Mouse (Mus musculus): Measurements from ENCODE around the gene Zbtb12. TPM values are rescaled to one million over a fixed set of nuclear protein-coding genes. Genes with fewer than 3 reads are reported as not detected.

Gene Zbtb12
- total RNA-seq, 2 experiments from 2014 or later, result 8.6 to 8.8 TPM

DNA sequence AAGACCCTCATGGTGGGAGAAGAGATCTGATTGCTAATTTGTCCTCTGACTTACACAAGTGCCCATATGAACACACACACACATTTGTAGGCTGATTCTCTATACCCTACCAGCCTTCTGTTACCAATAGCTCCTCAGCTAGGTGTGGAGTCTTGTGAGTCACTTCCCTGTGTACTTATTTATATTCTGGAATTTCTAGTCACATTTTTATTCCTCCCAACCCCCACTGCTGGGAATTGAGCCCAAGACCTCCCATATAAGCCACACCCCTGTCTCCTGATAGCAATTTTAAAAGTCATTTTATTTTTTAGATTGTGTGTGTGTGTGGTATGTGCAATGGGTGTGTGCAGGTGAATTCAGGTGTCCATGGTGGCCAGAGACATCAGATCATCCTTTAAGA lies 65.1 kb downstream of the Zbtb12 start:
- DNase-seq (ENCODE audit: low spot score in 2 of 2), result no peak

Small RNAs within 50 kb of the gene (microRNA-seq; reads per million reads assigned to microRNA genes)
- 0.49 to 2.0 reads per million in 2 experiments for gene Mir6970
- 2.0 to 4.3 reads per million in 2 experiments for gene Mir6971
- gene Mir6972, result 0 reads per million in 2 experiments

Other genes with a start within 250 kb of the Zbtb12 start
- gene Prrt1, start 249.9 kb upstream of the Zbtb12 start, total RNA-seq (2021), result 100 to 1,000 TPM; 265 to 276 TPM
- 10 to 100 TPM; 16.6 to 18.0 TPM for gene Fkbpl, start 234.7 kb upstream of the Zbtb12 start, total RNA-seq (2021)
- 10 to 100 TPM; 83.4 to 95.0 TPM for gene Atf6b, start 232.3 kb upstream of the Zbtb12 start, total RNA-seq (2021)
- gene Tnxb, start 208.9 kb upstream of the Zbtb12 start, total RNA-seq (2021), result 10 to 100 TPM; 12.1 to 12.3 TPM
- gene C4b, start 135.6 kb upstream of the Zbtb12 start, total RNA-seq (2021), result 10 to 100 TPM; 71.3 to 73.0 TPM
- under 1 TPM in 1 of 2 experiments, not detected in 1; 0.30 TPM for gene Cyp21a1, start 74.9 kb upstream of the Zbtb12 start, total RNA-seq (2021)
- 10 to 100 TPM; 50.8 to 53.8 TPM for gene Stk19, start 42.5 kb upstream of the Zbtb12 start, total RNA-seq (2021)
- 10 to 100 TPM; 36.6 to 40.8 TPM for gene Dxo, start 42.5 kb upstream of the Zbtb12 start, total RNA-seq (2021)
- 10 to 100 TPM; 70.1 to 74.2 TPM for gene Skiv2l, start 29.3 kb upstream of the Zbtb12 start, total RNA-seq (2021)
- gene Nelfe, start 29.1 kb upstream of the Zbtb12 start, total RNA-seq (2021), result 10 to 100 TPM; 34.1 to 39.6 TPM
- gene Cfb, start 17.0 kb upstream of the Zbtb12 start, total RNA-seq (2021), result not detected
- gene Gm20547, start 2.6 kb downstream of the Zbtb12 start, total RNA-seq (2021), result under 1 TPM in 1 of 2 experiments, not detected in 1; 0.10 TPM
- gene C2, start 18.8 kb downstream of the Zbtb12 start, total RNA-seq (2021), result 1 to 10 TPM in 1 of 2 experiments, under 1 TPM in 1; 0.89 to 3.1 TPM
- 100 to 1,000 TPM; 186 to 193 TPM for gene Ehmt2, start 19.0 kb downstream of the Zbtb12 start, total RNA-seq (2021)
- under 1 TPM in 1 of 2 experiments, not detected in 1; 0.43 TPM for gene Slc44a4, start 35.0 kb downstream of the Zbtb12 start, total RNA-seq (2021)
- 10 to 100 TPM; 41.4 to 44.2 TPM for gene Neu1, start 51.8 kb downstream of the Zbtb12 start, total RNA-seq (2021)
- gene Hspa1b, start 79.8 kb downstream of the Zbtb12 start, total RNA-seq (2021), result 10 to 100 TPM; 27.5 to 37.5 TPM
- gene Gm20481, start 90.4 kb downstream of the Zbtb12 start, total RNA-seq (2021), result not detected
- 10 to 100 TPM; 24.3 to 27.8 TPM for gene Hspa1a, start 92.7 kb downstream of the Zbtb12 start, total RNA-seq (2021)
- under 1 TPM; 0.12 to 0.48 TPM for gene Hspa1l, start 93.2 kb downstream of the Zbtb12 start, total RNA-seq (2021)
- 10 to 100 TPM; 18.2 to 20.7 TPM for gene Lsm2, start 102.4 kb downstream of the Zbtb12 start, total RNA-seq (2021)
- gene Vars, start 121.5 kb downstream of the Zbtb12 start, total RNA-seq (2021), result 10 to 100 TPM; 46.6 to 50.4 TPM
- gene Vwa7, start 137.1 kb downstream of the Zbtb12 start, total RNA-seq (2021), result under 1 TPM; 0.15 to 0.22 TPM
- gene Sapcd1, start 148.5 kb downstream of the Zbtb12 start, total RNA-seq (2021), result 1 to 10 TPM in 1 of 2 experiments, not detected in 1; 1.4 TPM
- 1 to 10 TPM; 1.5 to 1.6 TPM for gene Msh5, start 167.3 kb downstream of the Zbtb12 start, total RNA-seq (2021)
- 1 to 10 TPM; 7.7 to 8.3 TPM for gene Clic1, start 170.5 kb downstream of the Zbtb12 start, total RNA-seq (2021)
- gene Ddah2, start 179.6 kb downstream of the Zbtb12 start, total RNA-seq (2021), result 10 to 100 TPM in 1 of 2 experiments, 1 to 10 TPM in 1; 9.4 to 11.0 TPM
- gene Ly6g6c, start 185.9 kb downstream of the Zbtb12 start, total RNA-seq (2021), result not detected
- gene Mpig6b, start 186.7 kb downstream of the Zbtb12 start, total RNA-seq (2021), result not detected
- 1 to 10 TPM; 3.6 to 5.0 TPM for gene Ly6g6e, start 197.4 kb downstream of the Zbtb12 start, total RNA-seq (2021)
- 1 to 10 TPM in 1 of 2 experiments, under 1 TPM in 1; 0.87 to 2.0 TPM for gene Ly6g6d, start 198.6 kb downstream of the Zbtb12 start, total RNA-seq (2021)
- gene Ly6g6f, start 206.1 kb downstream of the Zbtb12 start, total RNA-seq (2021), result under 1 TPM; 0.57 to 0.58 TPM
- 100 to 1,000 TPM in 1 of 2 experiments, 10 to 100 TPM in 1; 97.6 to 103 TPM for gene Abhd16a, start 209.8 kb downstream of the Zbtb12 start, total RNA-seq (2021)
- gene Ly6g5c, start 228.8 kb downstream of the Zbtb12 start, total RNA-seq (2021), result not detected
- under 1 TPM; 0.30 to 0.56 TPM for gene Ly6g5b, start 235.9 kb downstream of the Zbtb12 start, total RNA-seq (2021)
- 10 to 100 TPM; 15.2 to 17.1 TPM for gene Gpank1, start 242.0 kb downstream of the Zbtb12 start, total RNA-seq (2021)
- 100 to 1,000 TPM; 179 to 185 TPM for gene Csnk2b, start 242.6 kb downstream of the Zbtb12 start, total RNA-seq (2021)
- 10 to 100 TPM; 22.5 to 28.9 TPM for gene D17H6S53E, start 246.9 kb downstream of the Zbtb12 start, total RNA-seq (2021)